Mouse (Mus musculus) cerebellum, postnatal 36 days (tissue): ENCODE results near the gene Wdr72.

Source experiments
- DNase-seq, 2 experiments: peaks; one replicate each; pipeline ENCODE4 v3.0.0; 2021 to 2022; ENCODE audit warnings: mixed read lengths in 2 of 2

Wdr72 gene

DNA sequence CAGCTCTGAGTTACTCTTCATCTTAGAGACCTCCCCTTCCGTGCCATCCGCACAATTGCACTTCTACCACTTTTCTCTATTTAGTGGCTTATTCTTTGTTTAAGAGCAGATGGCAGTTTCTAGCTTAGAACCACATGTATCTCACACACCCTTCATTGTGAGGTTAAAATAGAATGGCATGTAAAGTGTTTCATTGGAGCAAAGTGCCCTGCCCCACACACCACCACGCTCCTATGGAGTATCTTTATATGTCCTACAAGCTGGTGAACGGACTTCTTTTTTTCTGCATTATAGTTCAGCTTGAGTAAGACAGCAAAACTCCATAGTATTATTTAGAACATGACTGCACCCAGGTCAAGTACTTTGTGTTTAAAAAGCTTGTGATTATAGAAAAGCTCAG, 137.9 kb downstream of the Wdr72 start:
- no peak for DNase-seq

DNA sequence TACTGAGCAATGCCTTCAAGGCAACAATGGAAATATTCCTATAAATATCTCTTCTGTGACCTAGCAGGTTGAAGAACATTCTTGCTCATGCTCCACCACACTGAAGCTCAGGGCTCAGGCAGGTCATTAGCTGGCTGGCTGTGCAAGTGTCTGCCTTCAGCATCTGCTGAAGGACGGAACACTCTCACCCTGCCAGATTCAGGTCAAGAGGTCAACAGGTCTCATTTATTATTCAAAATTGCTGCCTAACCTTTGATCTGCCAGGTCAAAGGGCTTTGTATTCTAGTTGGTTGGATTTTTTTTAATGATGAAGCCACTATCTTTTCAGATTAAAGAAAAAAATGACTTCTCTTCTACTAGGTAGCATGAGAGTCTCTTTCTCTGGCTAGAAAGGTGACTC, 139.3 kb downstream of the Wdr72 start:
- no peak for DNase-seq

DNA sequence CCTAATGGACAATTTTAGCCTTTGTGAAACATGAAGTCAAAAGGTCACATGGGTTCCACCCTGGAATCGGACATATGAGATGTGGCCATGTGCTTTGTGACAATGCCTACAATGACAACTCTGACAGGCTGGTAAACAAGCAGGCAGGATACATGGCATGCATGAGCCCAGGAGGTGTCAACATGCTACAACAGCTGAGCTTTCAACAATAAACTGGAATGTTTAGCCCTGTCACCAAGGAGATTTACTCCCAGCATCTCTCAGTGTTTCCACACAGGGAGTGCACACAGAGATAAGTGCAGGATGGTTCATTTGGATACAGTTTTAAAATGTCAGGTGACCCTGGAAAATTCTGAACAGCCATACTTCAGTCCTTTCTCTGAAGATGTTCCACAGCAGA, 140.4 kb downstream of the Wdr72 start:
- DNase-seq, result no peak

DNA sequence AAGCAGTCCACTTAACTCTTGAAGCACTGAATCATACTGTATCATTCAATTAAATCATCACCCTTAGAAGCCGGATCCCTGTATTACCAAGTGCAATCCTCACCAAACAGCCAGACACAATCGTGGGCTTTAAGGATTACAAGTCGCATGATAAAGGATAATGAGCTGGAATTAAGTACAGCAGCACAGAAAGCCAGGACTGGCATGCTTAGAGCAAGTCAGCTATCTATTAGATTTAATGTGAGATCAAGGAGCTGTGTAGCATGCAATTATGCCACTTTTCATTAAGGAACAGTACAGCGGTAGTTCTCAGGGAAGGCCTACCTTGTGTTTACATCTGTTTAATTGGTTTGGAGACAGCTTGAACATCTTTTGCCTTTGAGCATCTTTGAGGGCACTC, 148.2 kb downstream of the Wdr72 start:
- no peak for DNase-seq

DNA sequence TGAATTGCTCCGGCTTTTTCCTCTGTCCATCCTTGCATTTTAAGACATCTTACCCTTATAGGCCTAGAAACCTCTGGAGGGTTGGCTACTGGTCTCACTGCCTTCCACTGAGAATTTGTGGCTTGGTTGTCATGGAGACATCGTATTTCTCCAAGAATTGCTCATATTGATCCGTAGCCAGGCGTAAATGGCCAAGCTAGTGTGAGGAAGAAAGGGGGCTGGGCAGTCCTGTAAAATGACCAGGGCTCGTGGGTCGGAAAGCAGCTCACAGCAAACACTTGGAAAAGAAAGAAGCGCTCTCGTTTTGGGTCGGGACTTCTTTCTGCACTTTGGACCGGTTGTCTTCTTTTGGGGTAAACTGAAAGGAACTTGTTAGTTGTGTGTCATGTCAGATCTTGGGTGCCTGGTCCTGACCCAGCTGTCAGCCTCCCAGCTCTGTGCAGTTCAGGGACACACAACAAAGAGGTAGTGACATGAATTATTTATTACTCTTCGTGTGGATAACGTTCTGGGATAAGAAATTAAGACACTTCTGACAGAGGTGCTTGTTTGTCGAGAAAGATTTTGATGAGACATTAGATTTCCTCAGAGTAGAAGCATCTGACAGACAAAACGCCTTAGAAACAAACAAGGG, 167.7 kb downstream of the Wdr72 start:
- no peak for DNase-seq

DNA sequence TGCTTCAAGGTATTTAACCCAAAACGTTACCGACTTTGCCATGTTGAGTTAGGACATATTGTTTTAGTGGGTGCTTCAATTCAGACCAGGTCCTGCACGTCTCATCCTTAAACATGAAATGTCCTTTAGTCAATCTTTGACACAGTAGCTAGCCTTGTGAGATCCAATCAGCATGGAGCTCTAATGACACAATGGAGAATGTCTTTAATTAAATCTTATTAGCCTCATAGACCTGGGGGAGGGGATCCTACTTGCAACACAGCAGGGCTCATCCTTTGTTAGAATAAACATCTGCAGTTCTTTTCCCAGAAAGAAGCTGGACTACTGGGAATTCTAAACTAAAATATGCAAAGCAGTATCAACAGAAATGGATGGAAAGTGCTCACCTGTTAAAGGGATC, 171.9 kb downstream of the Wdr72 start:
- DNase-seq, result no peak

DNA sequence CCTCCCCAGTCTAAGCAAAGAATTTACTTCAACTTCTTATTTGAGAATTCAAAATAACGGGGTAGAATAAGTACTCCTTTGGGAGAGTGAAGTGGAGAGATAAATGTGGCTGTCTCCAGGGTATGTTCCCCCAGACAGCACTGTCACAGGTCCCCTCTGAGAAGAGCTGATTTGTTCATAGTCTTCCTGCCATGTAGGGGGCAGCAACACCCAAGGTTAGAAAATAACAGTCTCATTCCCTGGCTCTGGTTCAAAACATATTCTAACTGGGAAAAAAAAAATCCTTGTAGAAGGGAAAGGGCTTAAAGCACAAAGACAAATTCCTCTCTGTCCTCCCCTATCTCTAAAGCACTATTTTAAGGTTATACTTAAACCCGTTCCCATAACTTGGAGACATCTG, 176.1 kb downstream of the Wdr72 start:
- no peak for DNase-seq

DNA sequence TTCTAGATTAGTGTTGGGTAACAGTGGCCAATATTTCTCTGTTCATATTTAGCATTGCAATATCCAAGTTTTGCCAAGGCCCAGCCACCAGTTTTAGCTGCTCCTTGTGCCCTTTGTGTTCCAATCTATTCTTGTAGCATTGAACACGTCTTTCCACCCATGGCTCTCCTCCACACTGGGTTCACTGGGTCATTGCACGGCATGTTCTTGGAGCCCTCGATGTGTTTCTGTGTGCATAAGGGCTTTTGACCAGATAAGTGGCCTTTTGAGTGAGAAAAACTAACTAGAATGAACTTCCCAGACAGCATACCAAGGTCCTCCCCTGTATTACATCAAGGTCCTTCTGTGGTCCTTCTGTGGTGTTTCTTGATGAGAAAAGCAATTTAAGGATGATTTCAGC, 184.3 kb downstream of the Wdr72 start:
- DNase-seq, result no peak

DNA sequence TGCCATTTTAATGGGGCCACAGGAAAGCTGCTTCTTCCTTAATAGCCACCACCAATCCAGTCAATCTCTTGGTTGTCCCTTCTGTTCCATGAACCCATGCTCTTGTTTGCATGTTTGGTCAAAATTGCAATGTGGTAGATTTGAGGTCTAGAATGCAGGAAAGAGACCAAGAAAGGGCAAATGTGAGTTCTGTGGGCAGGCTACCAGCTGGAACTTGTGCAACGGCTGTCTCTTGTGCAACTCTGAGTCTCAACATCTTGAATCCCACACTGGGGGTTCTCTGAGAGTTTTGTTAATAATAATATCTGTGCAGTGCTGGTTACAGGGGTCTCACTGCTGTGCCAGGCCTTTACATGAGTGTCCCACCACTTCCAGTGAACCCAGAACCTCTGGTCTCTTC, 208.6 kb downstream of the Wdr72 start:
- no peak for DNase-seq

DNA sequence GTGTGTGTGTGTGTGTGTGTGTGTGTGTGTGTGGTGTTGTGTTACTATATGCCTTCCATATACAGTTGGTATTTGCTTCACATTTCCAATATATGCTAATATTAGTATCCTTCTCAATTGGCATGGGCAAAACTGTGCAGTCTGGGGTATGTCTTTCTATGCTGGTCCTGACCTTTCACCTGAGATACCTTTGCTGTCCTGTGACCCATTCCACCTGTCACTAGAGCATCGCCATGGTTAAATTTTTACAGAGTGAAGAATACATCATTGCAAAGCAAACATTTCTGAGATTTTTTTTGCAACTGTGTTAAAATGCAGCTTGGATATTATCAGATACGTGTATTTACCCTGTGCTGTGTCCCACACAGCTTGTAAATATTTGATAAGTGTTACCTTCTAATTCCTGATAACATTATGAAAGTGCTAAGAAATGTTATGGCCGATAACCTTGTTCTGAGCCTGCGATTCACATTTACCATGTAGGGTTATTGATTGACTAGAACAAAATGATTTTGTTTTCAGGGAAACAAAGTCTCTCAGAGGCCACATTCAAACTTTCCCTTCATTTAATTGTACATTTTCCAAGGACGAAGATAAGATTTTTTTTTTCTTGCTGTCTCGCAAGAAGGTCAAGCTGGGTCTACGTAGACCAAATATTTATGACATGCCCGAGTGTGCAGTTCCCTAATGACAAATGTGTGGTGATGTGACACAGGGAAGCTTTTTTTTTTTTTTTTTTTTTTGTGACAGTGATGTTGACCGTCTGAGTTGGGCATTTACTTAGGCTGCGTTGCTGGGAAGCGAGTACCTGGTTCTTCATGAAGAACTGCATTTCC, 214.2 kb downstream of the Wdr72 start:
- DNase-seq, result no peak

DNA sequence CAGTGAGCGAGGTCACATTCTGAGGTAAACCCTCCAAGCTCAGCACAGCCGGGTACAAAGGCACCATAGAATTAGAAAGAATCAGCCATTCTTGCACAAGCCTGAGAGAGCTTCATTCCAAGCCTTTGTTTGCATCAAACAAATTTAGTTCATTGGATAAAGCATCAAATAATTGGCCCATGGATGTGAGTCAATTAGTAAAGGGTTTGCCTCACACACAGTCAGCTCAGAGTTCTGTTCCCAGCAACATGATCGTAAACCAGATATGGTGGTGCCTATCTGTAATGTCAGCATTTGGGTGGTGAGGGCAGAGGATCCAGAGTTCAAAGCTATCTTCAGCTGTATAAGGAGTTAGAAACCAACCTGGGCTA, 214.8 kb downstream of the Wdr72 start:
- no peak for DNase-seq

DNA sequence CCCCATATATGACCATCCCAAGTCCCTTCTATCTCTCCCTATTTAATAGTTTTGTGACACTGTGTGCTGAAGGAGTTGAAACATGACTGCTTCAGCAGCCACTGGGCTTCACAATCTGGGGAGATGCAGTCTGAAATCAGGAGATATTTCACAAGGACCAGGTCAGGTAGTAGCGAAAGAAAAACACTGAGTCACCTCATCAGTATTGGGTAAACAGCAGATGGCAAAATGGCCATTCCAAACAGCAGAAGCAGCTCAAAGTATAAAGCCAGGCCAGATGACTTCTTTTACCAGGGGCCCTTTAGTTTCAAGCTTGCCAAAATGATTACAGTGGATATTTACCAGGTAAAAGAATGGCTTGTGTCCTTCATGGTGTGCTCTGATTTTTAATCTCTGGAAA, 215.8 kb downstream of the Wdr72 start:
- no peak for DNase-seq

DNA sequence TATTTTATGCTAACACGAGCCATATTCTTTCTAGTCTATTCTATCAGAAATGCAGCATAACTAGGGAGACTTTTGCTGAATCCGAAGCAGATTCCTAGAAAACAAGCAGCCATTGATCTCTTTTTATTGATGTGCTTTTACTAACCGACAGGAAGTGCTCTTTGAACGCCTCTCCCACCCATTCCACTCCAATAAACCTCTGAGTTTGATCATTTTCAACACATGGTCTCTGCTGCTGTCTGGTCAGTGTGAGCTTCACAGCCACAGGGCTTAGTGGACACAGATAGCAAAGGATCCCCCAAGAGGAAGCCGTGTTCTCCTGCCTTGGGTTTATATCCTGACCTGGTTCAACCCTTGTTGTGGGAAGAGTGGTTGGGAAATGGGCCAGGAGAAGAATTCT, 218.7 kb downstream of the Wdr72 start:
- no peak for DNase-seq

DNA sequence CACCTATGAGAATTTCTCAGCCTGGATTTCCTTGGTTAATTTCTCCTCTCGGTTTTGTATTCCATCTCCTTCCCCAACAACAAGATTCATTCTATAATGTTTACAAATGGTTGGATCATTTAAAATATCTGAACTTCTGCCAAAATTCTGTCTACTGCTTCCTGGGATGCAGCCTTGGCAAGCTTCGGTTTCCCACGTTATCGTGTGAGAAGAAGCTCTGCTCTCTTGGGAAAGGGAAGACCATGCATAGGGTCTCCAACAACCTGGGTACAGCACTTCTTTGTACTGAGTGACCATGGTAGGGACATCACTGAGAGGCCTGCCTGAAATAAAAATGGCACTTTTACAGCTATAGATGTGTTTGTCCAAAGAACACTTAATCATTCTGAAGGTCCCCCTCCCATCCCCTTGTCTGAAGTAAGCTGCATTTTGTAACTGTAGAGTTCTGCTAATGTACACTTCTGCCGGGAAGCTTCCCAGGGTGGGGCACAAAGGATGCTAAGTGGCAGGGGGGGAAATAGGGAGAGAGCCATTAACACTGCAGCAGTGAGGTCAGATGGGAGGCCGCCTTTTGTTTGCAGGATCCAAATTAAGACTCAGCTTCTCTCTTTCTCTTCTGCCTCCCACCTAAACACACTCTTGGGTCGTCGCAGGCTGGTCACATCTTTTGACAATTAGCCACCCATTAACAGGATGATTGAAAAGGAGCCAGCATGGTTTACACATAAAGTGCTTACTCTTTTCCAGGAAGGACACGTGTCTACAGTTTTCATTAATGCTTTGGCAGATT, 220.7 kb downstream of the Wdr72 start:
- DNase-seq, result no peak

DNA sequence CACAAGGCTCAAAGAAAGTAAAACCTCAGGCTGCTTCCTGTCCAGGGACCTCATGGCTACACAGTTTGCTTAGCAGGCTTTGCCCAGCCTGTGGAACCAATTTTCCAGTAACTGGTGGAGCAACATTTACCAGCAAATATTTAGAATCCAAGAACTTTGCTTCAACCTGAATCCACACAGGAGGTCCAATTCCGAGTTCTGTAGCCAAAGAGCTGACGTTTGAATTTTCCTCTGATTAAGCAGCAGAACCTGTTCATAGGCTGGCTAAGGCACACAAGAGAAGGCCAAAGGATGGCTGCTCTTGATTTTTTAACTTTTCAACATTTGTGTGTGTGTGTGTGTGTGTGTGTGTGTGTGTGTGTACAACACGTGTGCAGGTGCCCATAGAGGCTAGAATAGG, 222.2 kb downstream of the Wdr72 start:
- no peak for DNase-seq
